Mouse (Mus musculus) kidney, adult 2 months (tissue): ENCODE data around the gene Zc3h4. TPM values are rescaled to one million over a fixed set of nuclear protein-coding genes. Genes with fewer than 3 reads are reported as not detected.
A peak's percentile ranks its signal among the peaks of the same experiment; 100 is the strongest.

ENCODE experiments used
- DNase-seq: peaks from one replicate; pipeline ENCODE4 v3.0.0; 2021
- H3K27ac ChIP-seq: fragments of 200-500 bp; 2 replicates; pipeline ENCODE4 v1.5.1; 2012; ENCODE audit warnings: low read depth, low read length, control low read depth, inconsistent platforms; ENCODE audit not compliant: insufficient read depth
- H3K27me3 ChIP-seq: fragments of 200-500 bp; replicated peaks from 2 replicates; pipeline ENCODE4 v1.6.1; 2012; ENCODE audit warnings: mild to moderate bottlenecking, moderate library complexity, low read length, inconsistent platforms; ENCODE audit not compliant: control insufficient read depth, insufficient read depth
- H3K36me3 ChIP-seq: fragments of 200-500 bp; 2 replicates; pipeline ENCODE4 v1.6.1; 2012; ENCODE audit warnings: mild to moderate bottlenecking, moderate library complexity, low read length, inconsistent platforms; ENCODE audit not compliant: control insufficient read depth, insufficient read depth
- H3K4me1 ChIP-seq: fragments of 200-500 bp; 2 replicates; pipeline ENCODE4 v1.6.1; 2011; ENCODE audit warnings: low read length; ENCODE audit not compliant: control insufficient read depth, insufficient read depth
- H3K4me3 ChIP-seq: fragments of 200-500 bp; 2 replicates; pipeline ENCODE4 v1.5.1; 2011; ENCODE audit warnings: mild to moderate bottlenecking, low read depth, low read length, control low read depth; ENCODE audit not compliant: insufficient read depth
- CTCF ChIP-seq: fragments of 200-500 bp; conservative IDR thresholded peaks from 2 replicates; pipeline ENCODE4 v1.5.1; 2011; ENCODE audit warnings: low read depth, mild to moderate bottlenecking, control low read depth, low read length, moderate library complexity, mixed read lengths; ENCODE audit not compliant: insufficient read depth, insufficient read length
- POLR2A ChIP-seq: fragments of 200-500 bp; IDR thresholded peaks from one replicate; pipeline ENCODE4 v1.6.1; 2011; ENCODE audit warnings: low read depth, low read length, control low read depth
- WGBS: fragments of 180-500 bp; shearing (Covaris S2); methylation state at CpG from one replicate; pipeline ENCODE4 v1.1.7; 2018; 5-methylcytosine and 5-hydroxymethylcytosine counted together
- polyA plus RNA-seq: library from polyadenylated mRNA; depleted of rRNA; stranded (reverse); fragments of >200 nt; gene quantifications from 2 replicates; pipeline ENCODE4 v1.2.3, GENCODE M21; 2012

The Zc3h4 gene
- polyA plus RNA-seq, 1 experiment = 23.9 TPM

GRCm38 (mm10) chr7:16392923-16393322 lies 7.8 kb upstream of the Zc3h4 start:
- TF ChIP-seq CTCF (no peak), POLR2A (no peak)
- H3K4me1 ChIP-seq = no peaks in the 10 kb centered on the region
- no peak overlapping the region for H3K27ac ChIP-seq
- no peak overlapping the region for H3K4me3 ChIP-seq
- no peak for DNase-seq
- no peaks in the 10 kb centered on the region for H3K36me3 ChIP-seq
- no peaks in the 10 kb centered on the region for H3K27me3 ChIP-seq
- 50% methylated on average over 4 of the region's 4 CpGs for WGBS

GRCm38 (mm10) chr7:16395944-16396343 lies 4.8 kb upstream of the Zc3h4 start:
- 0% methylated on average over 2 of the region's 2 CpGs for WGBS
- no peaks in the 10 kb centered on the region for H3K27me3 ChIP-seq
- TF ChIP-seq POLR2A (no peak), CTCF (no peak)
- no peaks in the 10 kb centered on the region for H3K36me3 ChIP-seq
- no peak overlapping the region for H3K4me3 ChIP-seq
- DNase-seq = peak; percentile 72
- H3K27ac ChIP-seq = no peak overlapping the region
- peaks cover 6% of the 10 kb centered on the region; the same call in 1 of the 2 replicates for H3K4me1 ChIP-seq

GRCm38 (mm10) chr7:16397465-16397864 lies 3.2 kb upstream of the Zc3h4 start:
- TF ChIP-seq POLR2A (no peak), CTCF (no peak)
- H3K27ac ChIP-seq = no peak overlapping the region
- no peaks in the 10 kb centered on the region for H3K27me3 ChIP-seq
- peaks cover 6% of the 10 kb centered on the region; the same call in 1 of the 2 replicates for H3K4me1 ChIP-seq
- H3K36me3 ChIP-seq = no peaks in the 10 kb centered on the region
- 63% methylated on average over 4 of the region's 4 CpGs for WGBS
- H3K4me3 ChIP-seq = no peak overlapping the region
- DNase-seq = no peak

DNA sequence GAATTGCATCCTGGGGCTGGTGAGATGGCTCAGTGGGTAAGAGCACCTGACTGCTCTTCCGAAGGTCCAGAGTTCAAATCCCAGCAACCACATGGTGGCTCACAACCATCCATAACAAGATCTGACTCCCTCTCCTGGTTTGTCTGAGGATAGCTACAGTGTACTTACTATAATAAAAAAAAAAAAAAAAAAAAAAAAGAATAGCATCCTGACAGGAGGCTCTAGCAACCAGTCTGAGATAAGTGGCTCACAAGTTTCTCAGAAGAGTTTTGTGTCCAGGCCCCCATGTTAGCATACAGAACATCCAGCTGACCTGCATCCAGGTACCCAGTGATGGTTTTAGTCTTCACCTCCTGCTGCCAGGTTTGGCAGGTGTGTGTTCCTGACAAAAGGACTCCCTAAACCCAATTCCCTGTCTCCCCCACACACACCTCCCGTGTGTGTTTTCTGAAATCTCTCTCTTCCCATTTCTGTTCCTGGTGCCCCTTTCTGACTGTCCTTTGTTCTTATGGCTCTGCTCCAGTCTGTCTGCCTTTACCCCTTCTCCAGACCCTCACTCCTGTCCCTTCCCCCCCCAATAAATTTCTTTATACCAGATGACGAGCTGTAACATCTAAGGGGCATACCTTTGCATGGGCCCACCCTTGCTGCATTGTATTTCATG lies 2.2 kb upstream of the Zc3h4 start:
- Histone ChIP-seq H3K27ac (peak overlapping the region; percentile 99), H3K27me3 (no peaks in the 10 kb centered on the region), H3K4me1 (peaks cover 11% of the 10 kb centered on the region; the same call in 1 of the 2 replicates), H3K4me3 (peak overlapping the region; percentile 89; the same call in 1 of the 2 replicates), H3K36me3 (no peaks in the 10 kb centered on the region)
- DNase-seq = no peak
- TF ChIP-seq CTCF (no peak), POLR2A (no peak)
- 40% methylated on average over 3 of the region's 3 CpGs for WGBS

GRCm38 (mm10) chr7:16399098-16399819 lies 1.5 kb upstream of the Zc3h4 start:
- peak; percentile 97 for DNase-seq
- Histone ChIP-seq H3K27ac (peak overlapping the region; percentile 99), H3K36me3 (no peaks in the 10 kb centered on the region), H3K4me1 (peaks cover 13% of the 10 kb centered on the region), H3K4me3 (peak overlapping the region; percentile 89), H3K27me3 (no peaks in the 10 kb centered on the region)
- TF ChIP-seq POLR2A = peak; percentile 75
- TF ChIP-seq CTCF = no peak
- under 1% methylated on average over 31 of the region's 31 CpGs for WGBS

DNA sequence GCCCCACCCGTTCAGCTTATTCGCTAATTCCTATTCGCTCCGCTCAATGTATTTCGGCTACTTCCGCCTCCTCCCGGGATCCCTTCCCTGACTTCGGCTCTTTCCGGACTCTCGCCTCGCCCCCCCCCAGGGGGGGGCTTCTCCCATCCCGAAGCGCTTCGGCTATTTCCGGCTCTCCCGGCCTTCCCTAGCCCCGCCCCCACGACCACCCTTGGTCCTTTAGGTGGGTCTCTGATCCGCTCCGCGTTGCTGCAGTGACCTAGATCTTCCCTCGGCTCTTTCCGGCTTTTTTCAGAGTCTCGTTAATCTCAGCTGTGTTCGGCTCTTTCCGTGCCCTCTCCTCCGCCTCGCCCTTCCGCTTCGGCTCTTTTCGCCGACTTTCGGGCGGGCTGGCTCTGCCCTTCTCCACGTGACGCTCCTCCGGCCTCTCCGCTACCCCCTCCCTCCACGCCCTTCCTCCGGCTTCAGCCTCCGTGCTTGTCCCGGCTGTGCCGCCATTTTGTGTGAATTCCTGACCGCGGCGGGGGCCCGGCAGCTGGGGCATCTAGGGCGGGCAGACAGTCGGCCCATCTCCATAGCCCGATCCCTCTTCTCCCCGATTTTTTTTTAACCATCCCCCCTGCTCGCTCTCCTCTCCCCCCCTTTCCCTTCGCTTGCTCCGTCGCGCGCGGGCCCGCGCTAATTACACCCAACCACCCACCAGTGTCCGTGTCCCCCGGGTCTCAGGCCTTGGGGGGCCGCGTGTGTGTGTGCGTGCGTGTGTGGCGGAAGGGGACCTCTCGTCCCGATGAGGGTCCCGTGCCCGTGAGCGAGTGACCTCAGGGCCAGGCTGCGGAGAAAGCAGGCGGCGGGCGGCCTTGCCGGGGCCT lies 656 bp upstream of the Zc3h4 start:
- TF ChIP-seq CTCF (no peak), POLR2A (peak; percentile 79)
- Histone ChIP-seq H3K36me3 (no peaks in the 10 kb centered on the region), H3K4me3 (peak overlapping the region; percentile 89), H3K4me1 (peaks cover 21% of the 10 kb centered on the region), H3K27me3 (no peaks in the 10 kb centered on the region), H3K27ac (peak overlapping the region; percentile 100)
- peak; percentile 99 for DNase-seq
- WGBS = 1% methylated on average over 77 of the region's 77 CpGs

GRCm38 (mm10) chr7:16401991-16402431 lies 1.3 kb downstream of the Zc3h4 start:
- Histone ChIP-seq H3K4me3 (peak overlapping the region; percentile 89), H3K27ac (peak overlapping the region; percentile 100), H3K27me3 (no peaks in the 10 kb centered on the region), H3K4me1 (peaks cover 34% of the 10 kb centered on the region), H3K36me3 (no peaks in the 10 kb centered on the region)
- peak; percentile 44 for DNase-seq
- 11% methylated on average over 17 of the region's 17 CpGs for WGBS
- no peak for TF ChIP-seq POLR2A
- no peak for TF ChIP-seq CTCF
